Mouse (Mus musculus) cerebellum, adult (tissue): ENCODE results near the gene Col23a1.

ENCODE experiments used
- ATAC-seq: cut with Nextera tagmentation; 2 replicates; pipeline ENCODE4 v1.9.2; 2017; ENCODE audit warnings: mild to moderate bottlenecking, moderate library complexity, mixed read lengths; ENCODE audit not compliant: insufficient number of reproducible peaks, low FRiP score, low TSS enrichment

Gene Col23a1

DNA sequence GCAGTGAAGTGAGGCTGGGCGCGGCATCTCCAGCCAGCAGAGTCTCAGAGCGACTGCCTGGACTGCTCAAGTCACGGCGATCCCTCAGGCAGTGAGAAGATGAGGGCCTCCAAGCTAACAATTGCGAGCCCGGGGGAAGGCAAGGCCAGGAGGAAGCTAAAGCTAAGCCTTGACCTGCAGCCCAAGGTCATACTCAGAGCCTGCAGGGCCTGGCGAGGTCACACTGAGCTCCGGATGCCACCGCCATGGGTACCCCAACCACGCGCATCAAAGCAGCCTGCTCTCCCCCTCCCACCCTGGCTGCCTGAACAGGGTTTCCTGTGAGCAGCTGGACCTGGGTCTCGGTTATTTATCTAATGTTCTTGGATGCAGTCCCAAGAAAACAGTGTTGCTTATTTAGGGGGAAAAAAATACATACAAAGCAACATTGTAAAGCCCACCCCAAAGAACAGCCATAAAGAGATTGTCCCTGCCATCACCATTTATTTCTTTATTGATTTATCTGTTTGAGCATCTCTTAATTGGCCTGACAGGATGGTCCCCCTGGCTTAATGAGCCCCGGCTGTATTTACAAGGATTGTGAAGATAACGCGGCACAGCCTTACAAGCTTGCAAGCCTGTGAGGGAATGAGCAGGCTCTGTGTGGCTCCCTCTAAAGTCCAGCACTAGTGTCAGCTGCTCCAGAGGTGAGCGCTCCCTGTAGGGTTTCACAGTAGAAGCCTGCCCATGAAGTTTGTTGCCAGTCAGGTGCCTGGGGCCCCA lies 180.8 kb downstream of the Col23a1 start:
- ATAC-seq = no peak

DNA sequence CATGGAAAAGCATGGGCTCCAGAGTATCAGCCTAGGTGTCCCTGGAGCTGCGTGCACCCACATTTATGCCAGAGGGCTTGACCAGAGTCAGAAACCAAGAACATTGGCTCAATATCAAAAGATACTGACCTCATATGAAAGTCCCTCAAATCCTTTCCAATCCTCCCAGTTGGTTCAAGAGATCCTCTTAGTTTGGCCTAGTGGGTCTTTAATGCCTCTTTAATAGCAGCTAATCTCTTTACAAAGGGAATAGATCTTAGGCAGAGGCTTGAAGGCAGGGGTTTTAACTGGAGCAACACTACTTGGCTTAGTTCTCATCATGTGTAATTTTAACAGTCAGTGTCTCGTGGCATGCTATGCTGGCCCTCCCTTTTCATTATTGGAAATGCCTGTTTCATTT lies 184.0 kb downstream of the Col23a1 start:
- ATAC-seq = no peak

DNA sequence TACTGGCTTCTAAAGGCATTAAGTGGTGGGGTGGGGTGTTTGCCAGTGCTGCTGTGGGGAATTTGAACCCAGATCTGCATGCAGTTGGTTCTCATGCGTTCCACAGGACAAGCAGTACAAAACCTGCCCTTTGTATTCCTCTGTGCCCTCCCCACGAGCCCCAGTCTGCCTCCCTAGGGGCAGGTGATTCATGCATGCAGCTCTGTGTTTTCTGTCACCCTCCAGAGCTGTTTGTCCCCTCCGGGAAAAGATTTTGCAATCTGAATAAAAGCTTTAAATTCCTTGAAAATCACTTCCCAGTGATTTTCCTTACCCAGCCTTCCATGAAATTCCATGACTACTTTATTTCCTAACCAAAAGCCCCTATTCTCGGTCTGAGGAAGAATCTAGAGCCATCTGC lies 186.8 kb downstream of the Col23a1 start:
- ATAC-seq = no peak

DNA sequence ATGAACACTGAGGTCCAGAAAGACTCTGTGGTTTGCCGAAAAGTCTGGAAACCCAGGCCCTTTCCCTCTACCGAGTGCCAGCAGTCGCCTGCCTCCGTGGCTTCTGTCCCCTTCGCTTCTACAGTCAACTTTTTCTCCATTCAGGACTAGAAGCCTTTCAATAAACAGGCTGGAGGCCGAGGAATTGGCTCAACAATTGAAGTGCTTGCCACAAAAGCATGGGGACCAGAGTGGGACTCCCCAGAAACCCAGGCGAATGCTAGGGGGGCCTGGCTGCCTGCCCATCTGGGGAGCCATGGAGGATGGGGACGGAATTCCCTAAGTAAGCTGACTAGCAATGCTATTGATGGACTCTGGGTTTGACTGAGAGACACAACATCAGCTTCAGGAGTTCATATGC lies 187.9 kb downstream of the Col23a1 start:
- ATAC-seq = no peak

DNA sequence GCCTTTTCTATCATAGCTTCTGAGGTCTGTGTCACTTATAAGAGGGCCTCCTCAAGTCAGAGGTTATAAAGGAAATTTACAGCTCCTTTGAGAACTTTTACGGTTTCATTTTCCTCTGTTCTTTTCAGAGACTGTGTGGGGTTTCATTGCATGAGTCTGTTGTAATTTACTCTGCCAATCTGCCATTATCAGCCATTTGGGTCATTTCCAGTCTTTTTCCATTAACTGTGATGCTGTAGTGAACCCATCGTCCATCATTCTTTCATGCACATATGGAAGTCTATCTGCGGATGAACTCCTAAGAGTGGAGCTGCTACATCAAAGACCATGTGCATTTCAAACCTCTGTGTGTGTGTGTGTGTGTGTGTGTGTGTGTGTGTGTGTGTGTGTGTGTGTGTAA lies 192.5 kb downstream of the Col23a1 start:
- ATAC-seq = no peak

DNA sequence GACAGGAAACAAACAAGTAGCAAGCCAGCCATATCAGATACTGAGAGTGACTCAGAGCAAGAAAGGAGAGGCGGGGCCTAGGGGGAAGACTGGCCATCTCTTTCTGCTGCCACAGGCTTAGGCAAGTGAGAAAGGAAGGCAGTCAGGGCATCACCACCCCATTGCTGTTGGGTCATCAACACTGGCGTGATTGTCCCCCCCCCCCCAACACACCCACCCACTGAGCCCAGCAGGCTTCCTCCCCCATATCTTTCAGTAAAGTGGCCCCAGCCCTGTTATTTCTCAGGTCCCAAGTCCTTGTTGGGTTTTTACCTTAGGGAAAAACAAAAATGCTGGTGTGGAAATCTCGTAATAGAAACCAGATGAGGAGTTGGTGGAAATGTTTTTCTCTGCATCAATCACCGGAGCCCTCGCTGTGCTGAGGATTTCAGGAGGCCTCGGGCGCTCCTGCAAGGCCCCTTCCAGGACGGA lies 195.4 kb downstream of the Col23a1 start:
- ATAC-seq = no peak

DNA sequence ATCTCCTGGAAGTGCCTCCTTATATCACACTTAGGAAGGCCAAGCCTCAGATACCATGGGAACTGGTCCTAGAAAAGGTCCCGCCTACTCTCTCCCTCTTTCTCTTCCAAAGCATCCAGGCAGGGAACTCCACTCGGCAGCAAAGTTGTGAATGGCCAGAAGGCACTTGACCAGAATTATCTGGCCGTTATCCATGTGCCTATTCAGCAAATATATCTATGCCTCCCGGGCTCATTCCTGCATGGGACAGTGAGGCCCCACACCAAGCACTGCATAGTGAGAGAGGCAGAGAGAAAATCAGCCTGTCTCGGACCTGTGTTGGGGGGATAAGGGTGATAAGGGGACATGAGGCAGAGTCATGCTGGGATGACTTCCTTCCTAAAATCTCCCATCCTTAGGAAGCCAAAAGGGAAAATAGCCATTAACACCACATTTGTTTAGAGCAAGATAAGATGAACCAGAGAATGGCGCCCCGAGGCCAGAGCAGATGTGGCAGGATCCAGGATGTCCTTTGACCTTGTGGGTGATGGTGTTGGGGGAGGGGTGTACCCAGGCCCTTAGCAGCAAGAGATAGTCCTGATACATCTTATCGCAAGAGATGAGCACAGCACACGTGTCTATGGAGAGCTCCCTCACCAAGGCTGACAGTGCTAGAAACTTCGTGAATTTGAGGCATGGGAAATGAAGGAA lies 196.2 kb downstream of the Col23a1 start:
- no peak for ATAC-seq

DNA sequence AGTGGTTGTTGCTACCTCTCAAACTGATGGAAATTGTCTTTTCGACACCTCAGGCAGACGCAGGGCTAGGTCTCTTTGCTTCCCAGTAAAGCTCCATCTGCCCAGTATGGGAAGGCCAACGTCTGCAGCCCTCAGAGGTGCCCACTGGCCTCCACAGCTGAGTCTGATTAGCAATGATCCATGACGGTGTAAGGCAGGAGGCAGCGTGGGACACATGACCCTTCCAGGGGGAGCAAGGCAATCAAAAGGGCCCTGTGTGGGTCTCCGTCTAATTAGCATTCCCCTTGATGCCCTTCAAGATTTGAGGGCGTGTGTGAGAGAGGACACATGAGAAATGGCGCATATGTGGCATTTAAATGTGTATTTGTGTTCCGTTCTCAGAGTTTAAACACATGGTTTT lies 199.1 kb downstream of the Col23a1 start:
- no peak for ATAC-seq

DNA sequence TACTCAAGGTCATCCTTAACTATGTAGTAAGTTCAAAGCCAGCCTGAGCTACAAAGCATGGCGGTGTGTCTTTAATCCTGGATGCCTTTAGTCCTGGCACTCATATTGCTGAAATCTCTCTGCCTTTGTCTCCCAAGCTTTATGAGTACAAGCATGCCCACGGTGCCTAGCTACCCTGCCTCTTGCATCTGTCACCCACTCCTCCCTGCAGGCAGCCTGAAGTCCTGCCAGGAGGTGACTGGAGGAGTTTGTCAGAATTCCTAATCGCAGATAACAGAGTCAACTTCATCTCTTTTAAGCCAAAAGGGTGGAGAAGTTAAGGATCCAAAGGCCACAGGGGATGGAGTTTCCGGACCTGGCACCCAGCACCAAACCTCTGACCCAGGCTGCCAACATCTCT lies 203.7 kb downstream of the Col23a1 start:
- ATAC-seq = no peak

DNA sequence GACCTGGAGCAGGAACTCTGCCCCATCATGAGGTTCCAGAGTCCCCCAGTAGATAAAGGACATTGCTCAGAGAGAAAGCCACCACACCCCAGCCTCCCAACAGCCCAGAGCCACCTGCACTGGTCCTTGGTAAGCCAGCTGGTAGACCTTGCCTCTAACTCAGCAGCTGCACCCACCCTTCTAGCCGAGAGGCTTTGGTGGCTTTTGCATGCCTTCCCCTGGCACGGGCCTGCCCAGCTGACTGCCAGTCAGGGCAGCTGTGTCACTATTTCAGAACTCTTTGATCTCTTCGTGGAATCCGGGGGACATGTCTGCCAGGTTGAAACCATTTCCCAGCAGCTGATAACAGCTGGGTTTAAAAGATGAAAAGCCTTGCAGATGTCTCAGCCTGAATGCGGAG lies 204.5 kb downstream of the Col23a1 start:
- ATAC-seq = no peak

DNA sequence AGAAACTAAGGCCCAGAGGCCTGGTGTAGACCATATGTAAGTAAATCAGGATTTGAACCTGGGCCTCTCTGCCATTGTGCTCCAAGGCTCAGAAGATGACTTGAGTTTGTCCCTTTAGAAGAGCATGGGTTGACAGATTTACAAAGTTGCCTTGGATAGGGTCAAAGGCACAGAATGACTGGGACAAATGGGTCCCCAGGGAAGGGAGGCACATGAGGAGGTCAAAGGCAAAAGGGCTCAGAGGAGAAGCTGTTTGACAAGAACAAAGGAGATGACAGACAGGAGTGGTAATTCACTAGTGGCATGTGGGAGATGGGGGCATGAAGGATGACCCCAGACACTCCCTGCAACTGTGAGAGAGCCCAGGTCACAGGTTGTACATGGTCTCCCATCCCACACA lies 210.1 kb downstream of the Col23a1 start:
- ATAC-seq = no peak

DNA sequence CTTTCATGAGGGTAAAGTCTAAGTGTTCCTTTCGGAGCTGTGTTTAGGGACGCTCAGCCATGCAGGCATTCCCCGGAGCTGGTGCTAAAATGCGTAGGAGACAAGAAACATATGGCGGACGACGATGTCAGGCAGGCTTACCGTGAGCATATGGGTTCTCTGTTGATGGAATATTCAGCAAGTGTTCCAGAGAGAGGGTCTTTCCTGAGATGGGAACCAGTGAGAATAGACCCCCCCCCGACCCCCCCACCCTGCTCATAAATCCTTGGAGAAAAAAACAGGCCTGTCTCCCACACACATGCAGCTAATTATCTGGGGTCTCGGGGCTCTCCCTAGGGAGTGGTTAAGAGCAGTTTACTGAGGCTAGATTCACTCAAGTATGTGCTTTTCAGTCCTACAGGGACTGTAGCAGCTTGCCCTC lies 212.7 kb downstream of the Col23a1 start:
- ATAC-seq = no peak

DNA sequence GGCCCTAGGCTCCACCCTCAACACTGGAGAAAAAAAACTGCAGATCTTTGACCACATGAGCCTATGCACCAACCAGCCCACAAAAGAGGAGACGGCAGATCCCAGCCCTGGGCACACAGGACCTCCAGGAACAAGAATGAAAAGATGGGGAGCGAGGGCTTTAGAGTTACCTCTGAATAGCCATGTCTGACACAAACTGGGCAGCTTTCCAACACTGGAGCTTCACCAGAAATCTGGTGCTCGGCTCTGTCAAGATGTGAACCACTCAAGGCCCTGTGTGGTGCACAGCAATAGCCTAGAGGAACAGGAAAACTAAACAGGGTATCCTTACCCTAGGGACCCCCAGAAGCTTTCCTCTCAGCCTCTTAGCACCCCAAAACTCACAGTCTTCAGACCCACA lies 215.2 kb downstream of the Col23a1 start:
- ATAC-seq = no peak

DNA sequence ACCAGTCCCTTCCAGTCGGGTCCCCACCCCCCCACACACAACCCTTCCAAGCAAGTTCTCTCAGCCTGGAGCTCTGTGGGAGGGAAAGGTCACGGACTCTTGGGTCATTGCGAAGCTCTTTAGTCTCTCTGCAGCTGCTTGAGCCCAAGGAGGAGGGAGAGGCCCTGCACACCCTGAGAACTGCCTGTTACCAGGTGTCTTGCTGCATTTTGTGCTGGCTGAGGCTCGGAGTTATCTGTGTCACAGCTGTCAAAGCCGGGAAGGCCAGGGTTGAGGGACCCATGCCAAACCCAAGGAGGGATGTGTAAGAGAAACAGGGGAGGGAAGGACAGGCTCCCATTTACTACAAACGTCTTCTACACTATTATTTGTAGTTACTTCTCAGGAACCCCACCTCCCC lies 218.3 kb downstream of the Col23a1 start:
- ATAC-seq = no peak

DNA sequence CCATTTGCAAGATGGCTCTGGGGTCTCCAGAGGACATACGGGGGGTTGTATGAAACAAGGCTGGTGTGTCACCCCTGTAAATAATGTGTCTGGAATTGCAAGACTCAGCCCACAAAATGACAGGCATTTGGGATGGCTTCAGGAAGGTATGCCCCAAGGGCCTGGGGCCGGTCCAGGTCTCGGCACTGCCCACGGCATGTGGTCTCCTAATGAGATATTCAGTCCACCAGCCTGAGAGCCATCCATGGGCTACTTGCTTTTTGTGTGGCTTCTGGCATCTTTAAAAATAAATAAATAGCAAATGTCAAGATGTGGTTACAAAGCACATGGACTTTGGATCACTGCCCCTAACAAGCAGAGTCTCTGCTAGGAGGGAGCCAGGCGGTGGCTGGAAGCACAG lies 219.5 kb downstream of the Col23a1 start:
- no peak for ATAC-seq

DNA sequence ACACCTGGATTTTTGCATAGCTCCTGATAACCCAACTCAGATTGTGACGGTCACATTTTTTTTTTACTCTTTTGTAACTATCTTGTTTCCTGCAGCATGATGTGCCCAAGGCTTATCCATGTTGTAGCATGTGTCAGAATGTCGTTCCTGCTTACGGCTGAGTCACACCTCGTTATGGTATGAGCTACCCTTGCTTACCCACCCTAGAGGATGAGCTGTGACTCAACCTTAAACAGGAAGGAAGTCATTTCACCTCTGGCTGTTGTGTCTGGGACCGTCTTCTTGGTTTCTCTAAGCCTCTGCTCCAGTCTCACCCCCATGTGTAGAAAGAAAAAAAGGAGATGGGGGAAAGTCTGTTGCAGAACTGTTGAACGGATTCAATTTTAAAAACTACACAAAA lies 223.3 kb downstream of the Col23a1 start:
- no peak for ATAC-seq

DNA sequence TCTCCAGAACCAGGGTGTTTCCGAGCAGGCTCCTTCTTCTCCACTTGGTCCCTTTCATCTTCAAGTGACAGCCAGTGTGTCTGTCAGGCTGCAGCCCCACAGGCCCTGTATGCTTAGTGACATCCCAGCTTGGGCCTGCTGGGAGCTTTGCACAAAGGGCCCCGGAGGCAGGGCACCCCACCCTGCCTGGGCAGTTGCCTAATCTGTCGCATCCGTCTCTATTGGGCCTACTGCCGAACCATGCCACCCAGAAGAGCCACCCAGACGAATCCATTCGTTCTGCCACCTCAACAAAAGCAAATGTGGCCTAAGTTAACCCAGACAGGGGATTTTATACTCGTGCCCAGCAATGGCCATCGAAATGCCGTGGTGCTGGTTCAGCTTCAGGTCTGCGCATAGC lies 225.6 kb downstream of the Col23a1 start:
- no peak for ATAC-seq

DNA sequence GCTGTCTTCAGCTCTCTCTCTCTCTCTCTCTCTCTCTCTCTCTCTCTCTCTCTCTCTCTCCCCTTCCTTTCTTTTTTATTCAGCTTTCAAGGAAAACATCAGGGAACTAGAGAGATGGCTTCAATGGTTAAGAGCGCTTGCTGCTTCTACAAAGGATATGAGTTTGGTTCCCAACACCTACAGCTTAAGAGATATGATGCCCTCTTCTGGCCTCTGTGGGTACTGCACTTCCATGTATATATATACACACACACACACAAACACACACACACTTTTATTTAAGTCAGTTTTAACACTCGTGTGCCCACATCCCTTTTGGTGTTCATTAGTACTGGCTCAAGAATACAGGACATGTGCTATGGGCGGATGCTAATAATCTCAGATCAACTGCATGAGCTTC lies 228.4 kb downstream of the Col23a1 start:
- ATAC-seq = no peak

DNA sequence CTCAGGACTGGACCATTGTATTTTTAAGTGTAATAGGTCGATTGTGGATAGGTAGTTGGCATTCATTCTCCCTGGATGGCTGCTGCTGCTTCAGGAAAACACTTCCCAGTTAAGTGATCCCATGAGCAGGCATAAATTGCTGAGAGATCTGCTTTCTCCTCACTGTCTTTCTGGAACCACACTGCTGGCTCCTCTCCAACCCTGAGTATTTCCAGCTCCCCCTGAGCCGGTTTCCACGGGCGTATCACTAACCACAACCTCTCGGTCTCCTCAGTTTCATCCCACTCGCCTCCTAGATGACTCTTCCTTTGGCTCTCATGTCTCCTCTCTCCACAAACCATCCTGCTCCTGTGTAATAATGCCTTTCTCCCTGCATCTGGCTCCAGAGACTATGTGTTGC lies 228.9 kb downstream of the Col23a1 start:
- ATAC-seq = no peak

DNA sequence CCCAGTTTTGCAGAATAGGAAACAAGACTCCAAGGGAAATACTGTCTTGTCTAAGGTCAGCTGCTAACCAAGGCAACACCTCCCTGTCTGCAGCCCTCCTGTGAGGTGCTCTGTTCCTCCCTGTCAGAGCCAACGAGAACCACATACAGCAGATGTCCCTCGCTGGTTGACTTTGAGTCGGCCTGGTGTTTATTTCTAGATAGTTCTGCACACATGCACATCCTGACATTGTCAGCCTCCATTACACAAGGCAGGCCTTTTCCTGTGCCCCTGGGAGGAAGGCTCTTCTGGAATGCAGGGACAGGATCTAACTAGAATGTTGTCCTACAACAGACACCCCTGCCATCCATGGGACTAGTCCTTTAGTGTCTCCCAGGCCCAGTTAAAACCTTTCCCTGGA lies 231.7 kb downstream of the Col23a1 start:
- ATAC-seq = no peak

DNA sequence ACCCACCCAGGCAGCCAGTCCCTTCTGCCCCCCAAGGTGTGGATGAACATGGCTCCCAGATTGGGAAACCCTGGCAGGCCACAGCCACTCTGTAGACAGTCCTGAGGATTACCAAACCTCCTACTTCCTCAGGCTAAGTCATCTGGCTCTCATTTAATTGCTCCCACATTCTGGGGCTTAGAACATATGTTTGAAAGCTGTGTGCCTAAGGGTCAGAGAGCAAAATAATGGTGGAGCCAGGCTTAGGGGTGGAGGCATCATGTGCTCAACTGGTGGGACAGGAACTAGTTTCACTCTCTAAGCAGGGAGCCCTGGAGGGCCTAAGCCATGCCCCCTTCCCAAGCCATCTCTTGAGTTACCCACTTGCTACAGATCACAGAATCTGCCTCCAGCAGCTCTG lies 233.5 kb downstream of the Col23a1 start:
- no peak for ATAC-seq

DNA sequence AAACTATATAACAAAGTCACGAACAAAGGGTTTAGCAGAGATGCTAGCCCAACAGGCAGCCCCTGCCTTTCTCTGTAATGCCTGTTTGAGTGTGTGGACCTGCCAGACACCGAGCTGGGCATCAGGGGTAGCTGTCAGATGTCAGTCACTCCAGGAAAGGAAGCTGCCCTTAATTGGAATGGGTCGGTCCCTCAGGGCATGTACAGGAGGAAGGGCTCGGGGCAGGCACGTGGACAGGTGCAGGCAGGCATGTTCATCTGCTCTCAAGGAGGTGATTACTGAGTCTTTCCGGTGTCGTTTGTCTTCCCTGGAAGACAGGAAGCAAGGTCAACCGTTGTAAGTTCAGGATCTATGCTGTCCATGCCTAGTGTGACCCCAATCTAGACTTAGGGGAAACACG lies 233.9 kb downstream of the Col23a1 start:
- no peak for ATAC-seq
